Mouse (Mus musculus) testis, adult 2 months (tissue): Measurements from ENCODE around the gene Tctex1d1.

Experiments
- CTCF ChIP-seq: fragments of 200-500 bp; IDR thresholded peaks from 2 replicates; pipeline ENCODE4 v1.5.1; 2012; ENCODE audit warnings: low read depth, mild to moderate bottlenecking, inconsistent platforms, low read length, moderate library complexity; ENCODE audit not compliant: control insufficient read depth, insufficient read depth, insufficient replicate concordance
- POLR2A ChIP-seq: fragments of 200-500 bp; IDR thresholded peaks from 2 replicates; pipeline ENCODE4 v1.6.1; 2012; ENCODE audit warnings: low read depth, mild to moderate bottlenecking, inconsistent platforms, low read length, moderate library complexity; ENCODE audit not compliant: control insufficient read depth

- TF ChIP-seq CTCF = no peak
- TF ChIP-seq POLR2A = no peak
These were observed 27.9 kb downstream of the Tctex1d1 start for GRCm38 (mm10) chr4:103006266-103006665.
